Mouse (Mus musculus) adrenal gland, adult (tissue): ENCODE data around the gene Numbl.

Experiments
- DNase-seq, 2 experiments: peaks; one replicate each; pipeline ENCODE4 v3.0.0; 2022 to 2023; ENCODE audit warnings: low spot score in 1 of 2; ENCODE audit not compliant: inconsistent age in 2 of 2

Gene Numbl

DNA sequence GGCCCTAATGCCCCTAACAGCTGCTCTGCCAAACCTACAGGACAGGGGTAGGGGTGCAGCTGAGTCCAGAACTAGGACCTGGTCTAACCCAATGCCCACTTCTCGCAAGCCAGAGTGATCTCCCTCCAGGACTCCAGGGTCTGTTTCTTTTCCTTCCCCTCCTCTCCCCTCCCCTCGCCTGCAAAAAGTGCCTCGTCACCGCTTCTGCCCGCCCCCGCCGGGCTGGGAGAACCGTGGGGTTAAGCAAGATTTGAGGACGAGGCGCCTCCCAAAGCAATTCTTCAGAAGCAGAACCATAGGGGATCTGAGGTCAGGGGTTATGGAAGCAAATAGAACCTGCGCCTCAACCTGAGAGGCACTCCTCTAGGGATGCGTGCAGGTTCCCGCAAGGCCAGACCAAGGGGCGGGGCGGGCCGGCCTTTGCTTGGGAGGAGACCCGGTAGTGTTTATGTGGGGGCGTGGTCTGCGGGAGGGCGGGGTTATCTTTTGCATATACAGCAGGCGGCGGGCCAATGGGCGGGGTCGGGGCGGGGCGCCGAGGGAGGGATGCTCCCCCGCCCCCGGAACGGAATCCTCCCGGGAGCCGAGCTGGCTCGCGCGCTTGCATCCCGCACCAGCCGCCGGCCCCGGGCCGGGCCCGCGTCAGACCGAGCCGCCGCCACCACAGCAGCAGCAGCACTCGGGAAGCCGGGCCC lies at the start of gene Numbl:
Numbl (plus strand) TSS at position 229 of the 695 bp plus-strand sequence.
- peak; percentile 96 to 99 for DNase-seq

DNA sequence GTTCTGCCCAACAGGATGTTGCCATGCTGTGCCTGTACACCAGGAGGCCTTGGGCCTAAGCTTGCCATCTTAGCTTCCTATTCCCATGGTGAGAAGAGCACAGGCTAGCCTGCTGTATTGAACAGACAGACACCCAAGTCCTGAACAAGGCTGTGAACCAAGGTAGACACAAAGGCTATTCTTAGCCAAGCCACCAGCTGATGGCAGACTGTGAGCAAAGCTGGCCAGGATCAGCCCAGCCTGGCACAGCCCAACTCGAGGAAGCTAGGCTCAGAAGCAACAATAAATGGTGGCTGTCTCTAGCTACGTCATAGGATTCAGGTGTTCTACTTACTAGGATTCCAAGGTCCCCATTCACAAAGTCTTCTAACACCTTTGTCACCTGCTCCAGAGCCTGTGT lies 45.6 kb upstream of the Numbl start:
- no peak for DNase-seq

DNA sequence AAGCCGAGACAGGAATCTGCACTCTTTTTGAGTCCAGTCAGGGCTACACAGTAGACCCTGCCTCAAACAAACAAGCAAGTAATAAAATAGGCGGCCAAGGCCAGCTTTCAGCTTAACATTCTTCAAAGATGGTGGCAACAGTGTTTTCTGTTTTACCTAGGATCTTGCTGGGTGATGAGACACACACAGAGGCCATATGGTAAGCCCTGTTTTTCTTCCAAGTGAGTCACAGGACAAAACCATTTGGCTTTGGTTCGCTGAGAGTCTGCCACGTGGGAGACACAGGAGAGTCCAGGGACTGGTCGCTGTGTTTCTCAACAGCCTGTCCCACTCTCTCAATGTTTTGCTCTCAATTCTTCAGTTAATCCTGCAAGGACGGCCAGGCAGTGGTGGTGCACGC lies 39.6 kb upstream of the Numbl start:
- DNase-seq, result peak in 1 of 2 experiments; percentile 65

DNA sequence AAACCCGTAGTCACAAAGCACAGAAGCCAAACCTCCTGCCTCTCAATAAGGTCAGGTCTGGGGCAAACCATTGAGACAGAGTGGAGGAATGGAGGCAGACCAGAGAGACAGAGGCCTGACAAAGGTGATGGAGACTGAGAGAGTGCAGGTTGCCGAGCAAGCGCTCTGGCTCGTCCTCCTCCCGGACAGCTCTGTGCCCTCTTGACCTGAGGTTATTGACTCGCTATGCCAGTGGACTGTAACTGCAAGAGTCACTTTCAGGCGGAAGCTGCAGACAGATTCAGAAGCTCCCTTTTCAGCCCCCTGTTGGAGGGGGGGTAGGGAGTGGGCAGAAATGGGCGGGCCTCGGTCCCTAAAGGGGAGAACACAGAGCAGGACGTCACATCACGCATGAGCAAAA lies 38.3 kb upstream of the Numbl start:
- DNase-seq, result no peak

DNA sequence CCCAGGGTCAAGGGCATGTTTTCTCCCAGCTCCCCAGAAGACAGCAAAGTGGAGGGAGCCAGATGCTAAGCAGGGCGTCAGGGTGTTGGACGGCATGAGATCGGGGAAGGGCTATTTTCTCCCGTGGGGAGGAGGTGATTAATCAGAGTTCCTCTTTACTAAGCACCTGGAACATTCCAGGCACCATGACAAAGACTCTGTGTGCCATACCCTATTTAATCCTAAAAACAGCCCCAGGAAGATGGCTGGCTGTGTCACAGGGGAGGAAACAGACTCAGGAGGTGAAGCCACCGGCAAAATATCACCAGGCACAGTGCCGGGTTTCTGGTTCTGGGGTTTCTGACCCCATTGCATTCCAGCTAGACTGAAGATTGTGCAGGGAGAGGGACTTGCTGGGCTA lies 36.3 kb upstream of the Numbl start:
- DNase-seq, result no peak

DNA sequence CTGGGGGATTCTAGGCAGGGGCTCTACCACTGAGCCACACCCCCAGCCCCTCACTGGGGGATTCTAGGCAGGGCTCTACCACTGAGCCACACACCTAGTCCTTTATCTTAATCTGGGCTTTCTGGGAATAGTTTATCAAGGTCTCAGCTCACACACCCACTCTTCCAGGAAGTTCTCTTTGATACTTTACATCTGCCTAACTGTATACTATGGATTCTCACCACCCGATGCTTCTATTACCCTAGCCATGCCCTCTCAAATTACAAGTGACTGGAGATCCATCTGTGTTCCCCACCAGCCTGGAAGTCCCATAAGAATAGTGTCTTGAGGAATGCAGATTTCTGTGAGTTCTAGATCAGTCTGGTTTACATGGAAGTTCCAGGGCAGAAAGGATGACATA lies 35.7 kb upstream of the Numbl start:
- DNase-seq, result no peak

DNA sequence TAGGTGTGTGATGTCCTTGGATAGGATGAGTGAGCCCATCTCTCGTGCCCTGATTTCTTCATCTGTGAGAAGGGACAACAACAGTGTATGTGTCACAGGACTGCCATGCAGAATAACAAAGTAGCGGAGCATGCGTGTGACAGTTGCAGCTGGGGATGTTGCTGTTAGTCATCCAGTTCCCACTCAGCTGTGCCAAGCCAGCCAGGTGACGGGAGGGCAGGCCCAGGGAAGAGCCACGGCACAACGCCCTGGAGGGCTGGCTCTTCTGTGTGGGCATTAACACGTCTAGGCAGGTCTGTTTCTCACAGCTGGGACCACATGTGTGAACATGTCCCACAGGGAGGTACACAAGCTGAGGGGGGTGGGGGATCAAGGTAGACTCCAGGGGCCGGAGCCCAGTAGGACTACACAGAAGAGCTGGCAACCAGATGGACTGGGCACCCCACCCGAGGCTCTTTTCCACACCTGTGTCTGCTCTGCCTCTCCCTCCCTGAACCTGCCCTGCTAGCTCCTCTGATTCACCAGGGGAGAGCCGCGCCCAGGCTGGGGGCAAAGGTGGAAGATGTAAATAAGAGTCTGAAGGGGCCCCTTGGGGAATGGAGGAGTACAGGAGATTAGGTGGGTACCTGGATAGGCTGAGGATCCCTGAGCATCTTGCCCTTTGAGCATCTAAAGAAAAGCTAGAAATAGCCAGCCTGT lies 33.2 kb upstream of the Numbl start:
- DNase-seq, result peak; percentile 76 to 81

DNA sequence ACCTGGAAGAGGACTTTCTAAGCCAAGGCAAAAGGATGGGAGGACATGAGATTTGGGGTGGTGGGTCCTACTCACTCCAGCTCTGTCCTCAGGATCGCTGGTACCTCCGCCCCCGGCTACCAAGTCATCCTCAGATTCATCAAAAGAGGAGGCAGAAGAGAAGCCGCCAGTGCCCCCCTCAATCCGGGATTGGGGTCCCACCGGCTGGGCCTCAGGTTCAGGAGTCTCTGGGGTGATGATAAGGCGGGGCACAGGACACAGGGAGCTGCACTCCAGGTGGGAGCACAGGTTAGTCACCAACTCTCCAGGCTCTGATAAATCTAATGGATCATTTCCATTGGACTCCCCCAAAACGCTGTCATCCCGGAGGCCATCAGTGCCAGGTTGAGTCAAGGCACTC lies 31.0 kb upstream of the Numbl start:
- peak in 1 of 2 experiments; percentile 44 for DNase-seq

DNA sequence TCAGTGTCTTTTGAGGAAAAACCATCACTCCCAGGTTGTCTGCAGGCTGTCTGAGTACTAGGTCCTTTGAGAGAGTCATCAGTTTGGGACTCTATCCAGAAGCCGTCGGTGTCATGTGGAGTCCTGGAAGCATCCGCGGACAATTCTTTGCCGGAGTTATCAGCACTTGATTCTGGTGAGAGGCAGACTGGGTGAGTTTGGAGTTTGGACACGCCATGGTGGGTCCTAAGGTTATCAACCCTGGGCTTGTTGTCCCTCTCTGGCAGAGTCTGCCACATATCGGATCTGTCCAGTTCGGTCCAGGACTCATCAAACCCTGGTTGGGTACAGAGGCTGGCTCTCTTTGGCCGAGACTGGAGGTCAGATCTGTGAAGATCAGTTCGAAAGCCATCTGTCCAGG lies 30.6 kb upstream of the Numbl start:
- no peak for DNase-seq

DNA sequence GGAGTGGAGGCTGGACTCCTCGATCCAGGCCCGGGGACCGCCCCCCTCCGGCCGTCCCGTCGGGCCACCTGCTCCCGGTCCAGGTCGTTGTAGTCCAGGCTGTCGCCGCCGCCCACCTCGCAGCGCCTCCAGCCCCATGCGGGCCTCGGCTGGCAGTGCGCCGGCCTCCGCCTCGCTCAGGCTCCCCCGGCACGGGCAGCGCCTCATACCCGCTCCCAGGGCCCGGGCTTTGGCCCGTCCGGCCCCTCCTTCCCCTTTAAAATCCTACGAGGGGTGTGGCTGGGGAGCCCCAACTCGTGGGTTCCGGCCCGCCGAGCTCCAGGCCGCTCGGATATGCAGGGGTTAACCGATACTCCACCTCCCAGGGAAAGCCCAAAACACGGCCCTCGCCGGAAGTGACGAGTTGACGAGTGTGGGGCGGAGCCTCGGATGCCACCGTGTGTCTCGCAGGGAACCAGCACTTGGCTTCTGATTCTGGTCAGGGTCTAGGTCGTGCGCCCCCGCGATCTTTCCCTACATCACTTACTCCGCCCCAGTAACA lies 29.9 kb upstream of the Numbl start, which contains the start of gene Itpkc:
Itpkc (minus strand) TSS at position 381 of the 541 bp plus-strand sequence.
- peak; percentile 94 to 97 for DNase-seq

DNA sequence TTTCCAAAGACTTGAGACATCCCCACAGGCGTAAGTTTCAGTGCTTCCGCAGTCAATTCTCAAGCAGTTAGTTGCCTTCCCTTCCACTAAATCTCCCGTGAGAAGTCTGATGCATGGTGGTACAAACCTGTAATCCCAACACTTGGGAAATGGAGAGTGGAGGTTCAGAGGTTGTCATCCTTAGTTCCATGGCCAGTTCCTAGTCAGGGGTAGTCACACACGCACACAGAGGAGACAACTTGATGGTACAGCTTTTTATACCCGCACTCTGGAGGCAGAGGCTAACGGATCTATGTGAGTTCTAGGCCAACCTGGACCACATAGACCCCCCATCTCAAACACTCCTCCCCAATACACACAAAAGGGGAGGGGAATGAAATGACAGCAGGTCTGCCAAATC lies 29.4 kb upstream of the Numbl start:
- no peak for DNase-seq

DNA sequence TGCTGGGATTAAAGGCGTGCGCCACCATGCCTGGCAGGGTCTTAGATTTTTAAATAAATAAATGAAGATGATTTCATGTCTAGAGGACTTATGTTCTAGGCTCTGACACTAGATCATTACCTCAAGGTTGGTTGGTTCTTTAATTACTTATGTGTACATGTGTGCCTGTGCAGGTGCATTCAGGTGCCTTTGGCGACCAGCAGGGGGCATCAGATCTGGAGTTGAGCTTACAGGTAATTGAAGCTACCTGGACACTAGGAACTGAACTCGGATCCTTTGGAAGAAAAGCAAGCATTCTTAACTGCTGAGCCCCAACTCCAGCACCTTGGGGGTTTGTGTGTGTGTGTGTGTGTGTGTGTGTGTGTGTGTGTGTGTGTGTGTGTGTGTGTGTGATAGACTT lies 27.5 kb upstream of the Numbl start:
- peak in 1 of 2 experiments; percentile 23 for DNase-seq

DNA sequence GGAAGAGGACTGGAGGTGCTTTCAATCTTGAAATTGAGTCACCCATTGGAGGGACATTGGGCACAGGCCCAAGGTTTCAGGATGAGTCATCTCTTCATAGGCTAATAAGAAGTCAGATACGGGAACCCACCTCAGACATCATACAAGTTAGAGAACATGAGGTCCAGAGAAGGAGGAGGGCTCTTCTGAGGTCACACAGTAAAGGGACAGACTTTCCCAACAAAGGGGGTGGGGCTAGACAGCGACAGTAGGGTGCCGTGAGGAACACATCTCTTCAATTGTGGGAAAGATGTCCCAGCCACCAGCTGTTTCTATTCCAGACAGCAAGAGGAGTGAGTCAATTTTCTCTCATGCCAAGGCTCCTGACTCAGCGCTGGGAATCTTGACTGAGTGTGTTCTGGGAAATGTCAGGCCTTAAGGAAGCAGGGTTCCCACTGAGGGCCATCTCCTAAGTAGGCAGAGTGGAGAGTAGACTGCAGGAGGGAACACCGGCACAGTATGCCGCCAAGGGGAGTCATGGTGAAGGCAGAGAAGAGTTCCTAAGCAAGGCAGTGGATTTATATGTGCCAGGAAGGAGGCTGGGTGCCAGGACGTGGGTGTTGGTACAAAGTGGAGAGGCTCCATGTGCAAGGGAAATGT lies 26.4 kb upstream of the Numbl start:
- peak; percentile 95 to 97 for DNase-seq

DNA sequence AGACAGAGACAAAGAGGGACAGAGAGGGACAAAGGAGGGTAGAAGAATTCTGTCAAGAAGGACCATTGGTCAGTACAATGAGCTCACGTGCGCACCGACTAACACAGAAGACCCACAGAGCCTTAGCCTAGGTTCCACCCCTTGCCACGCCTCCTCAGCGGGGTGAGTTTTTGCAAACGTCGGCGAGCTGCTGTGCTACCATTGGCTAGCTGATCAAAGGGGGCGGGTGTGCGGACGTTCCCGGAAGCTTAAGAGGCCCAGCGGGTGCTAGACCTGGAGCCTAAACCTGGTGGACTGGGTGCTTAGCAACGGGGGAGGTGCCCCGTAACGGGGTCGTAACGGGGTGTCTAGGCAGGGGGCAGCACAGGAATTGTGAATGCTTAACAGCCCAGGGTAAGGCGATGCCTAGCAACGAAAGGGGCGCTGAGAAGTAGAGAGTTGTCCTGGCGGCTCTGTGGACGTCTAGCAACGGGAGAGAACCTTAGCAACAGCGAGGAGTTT lies 25.4 kb upstream of the Numbl start, which contains the start of gene Coq8b:
Coq8b (plus strand) TSS at position 243 of the 501 bp plus-strand sequence.
- DNase-seq, result peak; percentile 96 to 98

DNA sequence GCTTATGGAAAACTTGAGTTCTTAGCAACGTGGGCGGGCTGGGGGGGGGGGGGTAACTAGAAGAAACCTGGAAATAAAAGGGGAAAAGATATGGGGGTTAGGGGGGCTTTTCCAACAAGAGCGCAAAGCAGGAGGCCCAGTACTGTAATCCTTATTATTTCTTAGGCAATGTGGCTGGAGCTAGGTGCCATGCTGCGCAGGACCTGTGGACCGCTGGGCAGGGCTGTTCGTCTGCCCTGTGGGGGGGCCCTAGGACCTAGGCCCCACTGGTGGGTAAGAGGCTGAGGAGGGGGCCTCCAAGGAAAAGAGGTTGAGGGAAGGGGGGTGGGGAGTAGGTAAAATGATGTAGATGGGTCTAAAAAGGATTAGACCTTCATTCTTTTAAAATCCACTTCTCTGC lies 24.9 kb upstream of the Numbl start:
- no peak for DNase-seq

DNA sequence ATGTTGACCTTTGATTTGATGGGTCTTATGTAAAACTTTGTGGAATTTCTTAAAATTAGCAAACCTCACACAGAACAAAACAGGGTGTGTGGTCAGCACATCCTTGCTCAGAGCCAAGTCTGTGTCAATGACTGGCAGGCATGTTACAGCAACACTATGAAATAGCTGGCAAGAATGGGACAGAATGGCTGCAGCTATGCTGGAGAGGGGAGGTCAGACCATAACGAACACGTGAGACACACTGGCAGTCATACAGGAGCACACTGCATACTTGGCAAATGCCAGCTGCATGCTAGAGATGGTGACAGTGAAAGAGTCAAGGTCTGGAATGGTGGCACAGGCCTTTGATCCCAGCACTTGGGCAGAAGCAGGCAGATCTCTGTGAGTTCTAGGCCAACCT lies 22.5 kb upstream of the Numbl start:
- peak in 1 of 2 experiments; percentile 81 for DNase-seq

DNA sequence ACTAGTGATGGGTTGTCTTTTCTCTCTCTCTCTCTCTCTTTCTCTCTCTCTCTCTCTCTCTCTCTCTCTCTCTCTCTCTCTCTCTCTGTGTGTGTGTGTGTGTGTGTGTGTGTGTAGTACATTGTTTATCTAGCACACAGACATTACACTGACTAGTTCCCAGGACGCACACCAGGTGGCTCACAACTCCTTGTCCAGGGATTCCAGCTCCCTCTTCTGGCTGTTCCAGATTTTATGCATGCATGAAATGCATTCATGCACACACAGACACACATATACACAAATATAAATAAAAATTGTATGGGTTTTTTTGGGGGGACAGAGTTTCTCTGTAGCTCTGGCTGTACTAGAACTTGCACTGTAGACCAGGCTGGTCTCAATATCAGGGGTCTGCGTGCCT lies 20.7 kb upstream of the Numbl start:
- DNase-seq, result peak in 1 of 2 experiments; percentile 34

DNA sequence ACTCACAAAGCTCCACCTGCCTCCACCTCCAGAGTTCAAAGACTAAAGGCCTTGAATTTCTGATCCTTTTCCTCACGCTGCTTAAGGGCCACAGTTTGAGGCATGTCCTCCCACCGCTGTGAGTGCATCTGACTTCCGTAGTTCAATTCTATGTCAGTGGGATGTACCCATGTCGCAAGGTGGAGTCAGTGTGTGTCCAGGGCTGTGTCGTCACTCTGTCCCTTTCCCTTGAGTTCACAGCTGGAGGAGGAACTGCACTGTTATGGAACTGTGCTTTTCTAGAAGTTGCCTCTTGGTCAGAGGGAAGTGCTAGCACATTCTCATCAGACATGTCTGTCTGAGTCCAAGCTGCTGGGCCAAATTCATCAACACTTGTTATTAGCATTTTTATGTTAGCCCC lies 19.7 kb upstream of the Numbl start:
- DNase-seq, result no peak

DNA sequence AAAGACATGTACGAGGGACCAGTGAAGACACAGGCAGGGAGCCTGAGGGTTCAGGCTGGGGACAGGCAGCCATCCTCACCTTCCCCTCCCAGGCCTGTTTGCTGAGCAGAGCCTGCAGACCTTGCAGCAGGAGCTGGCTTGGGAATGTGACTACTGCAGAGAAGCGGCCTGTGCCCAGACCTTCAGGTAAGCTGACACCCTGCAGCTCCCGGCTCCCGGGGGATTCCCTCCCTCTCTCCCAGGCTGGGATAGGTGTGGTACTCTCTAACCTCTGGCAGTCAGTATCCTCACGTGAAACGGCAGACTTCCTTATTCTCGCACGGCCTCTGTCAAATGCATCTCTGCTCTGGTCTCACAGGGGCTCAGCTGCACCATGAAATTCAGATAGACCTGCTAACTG lies 15.0 kb upstream of the Numbl start:
- no peak for DNase-seq

DNA sequence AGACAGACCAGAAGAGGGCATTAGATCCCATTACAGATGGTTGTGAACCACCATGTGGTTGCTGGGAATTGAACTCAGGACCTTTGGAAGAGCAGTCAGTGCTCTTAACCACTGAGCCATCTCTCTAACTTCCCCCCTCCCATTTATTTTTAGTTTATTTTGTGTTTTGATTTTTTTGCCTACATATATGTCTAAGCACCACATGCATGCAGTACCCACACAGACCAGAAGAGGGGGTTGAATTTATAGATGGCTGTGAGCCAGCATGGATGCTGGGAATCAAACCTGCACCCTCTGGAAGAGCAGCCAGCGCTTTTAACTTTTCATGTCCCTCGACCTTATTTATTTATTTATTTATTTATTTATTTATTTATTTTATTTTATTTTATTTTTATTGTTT lies 14.1 kb upstream of the Numbl start:
- DNase-seq, result peak in 1 of 2 experiments; percentile 55

DNA sequence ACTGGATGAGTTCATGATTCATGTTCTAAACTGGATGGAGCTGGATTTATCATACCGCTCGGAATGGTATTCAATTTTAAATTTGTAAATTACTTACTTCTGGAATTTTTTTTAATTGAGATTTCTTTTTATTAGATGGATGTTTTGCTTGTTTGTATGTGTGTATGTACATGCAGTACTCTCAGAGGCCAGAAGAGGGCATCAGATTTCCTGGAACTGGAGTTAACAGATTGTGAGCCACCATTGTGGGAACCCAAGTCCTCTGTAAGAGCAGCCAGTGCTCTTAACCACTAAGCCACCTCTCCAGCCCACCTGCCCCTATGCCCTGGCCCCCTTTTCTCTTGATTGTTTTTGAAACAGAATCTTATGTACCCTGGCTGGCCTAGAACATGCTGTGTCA lies 9.1 kb upstream of the Numbl start:
- DNase-seq, result peak in 1 of 2 experiments; percentile 62

DNA sequence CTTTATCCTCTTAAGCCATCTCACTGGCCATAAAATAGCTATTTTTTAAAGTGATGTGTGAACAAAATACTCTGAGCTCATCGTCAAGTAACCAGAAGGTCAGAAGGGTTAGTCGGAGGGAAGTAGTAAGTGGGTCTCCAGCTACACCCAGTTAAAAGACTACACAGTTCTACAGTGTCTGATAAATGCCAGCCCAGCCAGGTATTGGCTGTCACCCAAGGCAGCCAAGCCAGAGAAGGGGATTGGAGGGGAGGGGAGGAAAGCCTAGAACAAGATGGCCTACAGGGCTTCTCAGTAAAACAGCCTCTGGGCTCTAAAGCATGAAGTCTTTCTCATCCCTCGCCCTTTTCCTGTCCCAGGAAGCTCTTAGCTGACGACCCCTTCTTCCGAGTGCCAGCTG lies 8.3 kb upstream of the Numbl start:
- no peak for DNase-seq
